Mouse (Mus musculus): ENCODE measurements around the gene Itpka.

DNA sequence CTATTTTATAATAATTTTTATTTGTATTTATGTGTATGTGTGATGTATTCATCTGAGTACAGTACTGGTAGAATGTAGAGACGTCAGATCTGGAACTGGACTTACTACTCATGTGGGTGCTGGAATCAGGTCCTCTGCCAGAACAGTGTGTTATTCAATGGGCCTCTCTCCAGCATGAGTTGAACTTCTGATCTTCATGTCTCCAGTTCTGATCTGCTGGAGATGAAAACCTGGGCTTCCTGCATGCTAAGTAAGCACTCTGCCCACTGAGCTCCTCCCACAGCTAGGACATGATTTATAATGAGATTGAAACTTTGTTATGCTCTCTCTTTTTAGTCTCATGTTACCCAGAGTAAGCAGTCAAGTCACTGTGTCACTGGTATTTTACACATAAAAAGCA is 46.0 kb upstream of the Itpka start:
- TF ChIP-seq CTCF (IDR thresholded peaks at IDR 0.05; ENCODE audit: extremely low read depth, insufficient read depth, insufficient read length, insufficient replicate concordance): no peak
- no peak for TF ChIP-seq POLR2A (IDR thresholded peaks at IDR 0.05; ENCODE audit: low read depth, low read length)
